ENCODE assay signal across 13 mouse cellular contexts in the genomic region with DNA sequence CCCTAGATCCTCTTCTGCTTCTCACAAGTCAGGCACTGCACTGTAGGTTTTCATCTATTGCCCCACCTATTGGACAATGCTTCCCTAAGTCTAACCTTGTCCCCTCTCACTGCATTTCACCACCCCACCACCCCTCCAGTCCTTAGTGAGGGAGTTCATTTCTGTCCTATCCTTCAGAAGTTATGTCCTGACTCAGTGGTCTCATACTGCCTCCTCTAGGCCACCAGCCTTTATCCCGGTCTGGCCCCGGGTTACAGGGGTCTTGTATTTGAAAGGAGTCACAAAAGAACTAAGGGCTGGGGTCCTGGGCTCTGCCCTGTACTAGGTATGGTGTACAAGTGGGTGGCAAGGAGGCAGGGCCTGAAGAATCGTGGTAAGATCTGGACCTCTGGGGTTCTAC. TPM values are rescaled to one million over a fixed set of nuclear protein-coding genes. Genes with fewer than 3 reads are reported as not detected.
A peak's percentile ranks its signal among the peaks of the same experiment; 100 is the strongest.
DNase-seq lines count a peak whose midpoint lies in the region; ATAC-seq and TF ChIP-seq lines count a peak whose summit lies in the region.
"Had no signal": no experiment of that assay in that cellular context is flagged by ENCODE, and none has a peak within 500 bp of the region (broad histone marks: within the 10 kb centered on the region; RNA-seq: fewer than 3 reads in every experiment).

No protein-coding gene starts in this region.

- ATAC-seq in forebrain, embryonic 12.5 days (ENCODE audit: low FRiP score): no peak
- ATAC-seq in midbrain, embryonic 11.5 days (ENCODE audit: low FRiP score): no peak
- no peak for ATAC-seq in intestine, postnatal 0 days
- ATAC-seq: Patski had no signal

- TF ChIP-seq CTCF in E14TG2a.4 (conservative IDR thresholded peaks at IDR 0.05; ENCODE audit: low read length): no peak
- no peak for TF ChIP-seq CTCF in intestine, postnatal 0 days (IDR thresholded peaks at IDR 0.05; ENCODE audit: low read depth)

- H3K4me1 ChIP-seq in E14TG2a.4 (replicated peaks; ENCODE audit: low read depth, low read length): peaks cover 94% of the 10 kb centered on the region
- H3K4me1 ChIP-seq in forebrain, embryonic 12.5 days: peaks cover 95% of the 10 kb centered on the region
- peaks cover 71% of the 10 kb centered on the region for H3K4me1 ChIP-seq in midbrain, embryonic 11.5 days (ENCODE audit: control insufficient read depth, insufficient read depth, low read length)
- H3K4me1 ChIP-seq in intestine, postnatal 0 days (replicated peaks; ENCODE audit: control insufficient read depth, insufficient read depth, low read length): no peaks in the 10 kb centered on the region

- no peaks in the 10 kb centered on the region for H3K9me3 ChIP-seq in E14TG2a.4 (ENCODE audit: low read length)
- no peaks in the 10 kb centered on the region for H3K9me3 ChIP-seq in forebrain, embryonic 12.5 days
- H3K9me3 ChIP-seq in midbrain, embryonic 11.5 days (ENCODE audit: control insufficient read depth, low read length): no peaks in the 10 kb centered on the region
- H3K9me3 ChIP-seq in intestine, postnatal 0 days (ENCODE audit: control insufficient read depth): no peaks in the 10 kb centered on the region
- H3K9me3 ChIP-seq: kidney, embryonic 15.5 days; limb, embryonic 10.5 days had no signal

- intact Hi-C loops in left cerebral cortex, postnatal 4 days (cut with DNase I): no loop called here

- WGBS in forebrain, embryonic 12.5 days: 46% methylated on average over 3 of the region's 3 CpGs
- 38% methylated on average over 3 of the region's 3 CpGs for WGBS in midbrain, embryonic 11.5 days
- WGBS in intestine, postnatal 0 days: 74% methylated on average over 3 of the region's 3 CpGs

- H3K27ac ChIP-seq in forebrain, embryonic 12.5 days: peak overlapping the region; percentile 87
- H3K27ac ChIP-seq in midbrain, embryonic 11.5 days (ENCODE audit: low read depth, low read length): no peak overlapping the region
- no peak overlapping the region for H3K27ac ChIP-seq in intestine, postnatal 0 days (ENCODE audit: low read depth, low read length)
- H3K27ac ChIP-seq: kidney, embryonic 15.5 days; limb, embryonic 10.5 days; liver, embryonic 14.5 days had no signal

- peak overlapping the region; percentile 85; the same call in 1 of the 2 replicates for H3K4me2 ChIP-seq in forebrain, embryonic 12.5 days
- no peak overlapping the region for H3K4me2 ChIP-seq in midbrain, embryonic 11.5 days
- H3K4me2 ChIP-seq in intestine, postnatal 0 days (replicated peaks; ENCODE audit: low read depth): no peak overlapping the region
- H3K4me2 ChIP-seq: kidney, embryonic 15.5 days had no signal

- H3K36me3 ChIP-seq in E14TG2a.4 (ENCODE audit: insufficient read depth, low read length): no peaks in the 10 kb centered on the region
- H3K36me3 ChIP-seq in forebrain, embryonic 12.5 days (replicated peaks): no peaks in the 10 kb centered on the region
- H3K36me3 ChIP-seq in midbrain, embryonic 11.5 days (ENCODE audit: control insufficient read depth, insufficient read depth, low read length): no peaks in the 10 kb centered on the region
- H3K36me3 ChIP-seq in intestine, postnatal 0 days (ENCODE audit: control insufficient read depth, insufficient read depth): no peaks in the 10 kb centered on the region
- H3K36me3 ChIP-seq: kidney, embryonic 15.5 days; limb, embryonic 10.5 days had no signal

- H3K9ac ChIP-seq in forebrain, embryonic 12.5 days: 0 out of 2 replicates have a peak overlapping the region, but pooled peaks have one; percentile 17
- peak overlapping the region; percentile 1; the same call in 1 of the 2 replicates for H3K9ac ChIP-seq in midbrain, embryonic 11.5 days (ENCODE audit: low read length)
- no peak overlapping the region for H3K9ac ChIP-seq in intestine, postnatal 0 days (ENCODE audit: low read depth, low read length)
- H3K9ac ChIP-seq: kidney, embryonic 15.5 days; liver, embryonic 14.5 days had no signal

- H3K4me3 ChIP-seq in E14TG2a.4 (replicated peaks; ENCODE audit: low read length): peak overlapping the region; percentile 50
- no peak overlapping the region; the same call in 1 of the 2 replicates for H3K4me3 ChIP-seq in forebrain, embryonic 12.5 days (replicated peaks)
- no peak overlapping the region for H3K4me3 ChIP-seq in midbrain, embryonic 11.5 days (ENCODE audit: low read depth, low read length)
- no peak overlapping the region for H3K4me3 ChIP-seq in intestine, postnatal 0 days (ENCODE audit: low read depth, low read length)
- H3K4me3 ChIP-seq: kidney, embryonic 15.5 days; limb, embryonic 10.5 days had no signal

- peak; percentile 22 for DNase-seq in cerebellum, adult 11 months
- DNase-seq in cerebellum, adult 8-10 months: no peak
- DNase-seq in midbrain, embryonic 11.5 days (ENCODE audit: low spot score, missing footprints): no peak
- no peak for DNase-seq in liver
- no peak for DNase-seq in left cerebral cortex, postnatal 4 days
- DNase-seq: thymus, adult 18-20 months had no signal

- H3K27me3 ChIP-seq in E14TG2a.4 (ENCODE audit: insufficient read depth, low read length): peaks cover 57% of the 10 kb centered on the region
- peaks cover 36% of the 10 kb centered on the region for H3K27me3 ChIP-seq in forebrain, embryonic 12.5 days
- peaks cover 19% of the 10 kb centered on the region for H3K27me3 ChIP-seq in midbrain, embryonic 11.5 days (ENCODE audit: control insufficient read depth, insufficient read depth, low read length)
- H3K27me3 ChIP-seq in intestine, postnatal 0 days (replicated peaks; ENCODE audit: control insufficient read depth, insufficient read depth, low read length): peaks cover 63% of the 10 kb centered on the region

RNA-seq across cellular contexts. Expression of a gene that starts 6.2 kb away (rescaled TPM):
- 5.2 and 5.7 TPM in 2 replicates for polyA plus RNA-seq in forebrain, embryonic 12.5 days (2016; fragmentation: Nextera tagmentation; extraction: Ambion mirVana)
- polyA plus RNA-seq in midbrain, embryonic 11.5 days (2014; fragmentation: Nextera tagmentation; extraction: Ambion mirVana): 1.7 and 2.2 TPM in 2 replicates
- polyA plus RNA-seq in intestine, postnatal 0 days (2015; fragmentation: Nextera tagmentation; extraction: Ambion mirVana): 0.18 and 0.24 TPM in 2 replicates
- 100 to 1,000 TPM; 163 to 177 TPM for total RNA-seq in left cerebral cortex, postnatal 4 days (2021)

RNA-seq across cellular contexts. Expression of a gene that starts 59.7 kb away (rescaled TPM):
- 10.0 and 11.9 TPM in 2 replicates for polyA plus RNA-seq in forebrain, embryonic 12.5 days (2016; fragmentation: Nextera tagmentation; extraction: Ambion mirVana)
- polyA plus RNA-seq in midbrain, embryonic 11.5 days (2014; fragmentation: Nextera tagmentation; extraction: Ambion mirVana): 7.0 and 12.0 TPM in 2 replicates
- polyA plus RNA-seq in intestine, postnatal 0 days (2015; fragmentation: Nextera tagmentation; extraction: Ambion mirVana): 1.1 and 1.3 TPM in 2 replicates
- 1 to 10 TPM; 5.6 to 6.3 TPM for total RNA-seq in left cerebral cortex, postnatal 4 days (2021)
